Mouse (Mus musculus): ENCODE measurements around the gene Ccdc137.
"Not testable (repeated sequence)": the region's sequence is repeated elsewhere in the genome, so short reads cannot be mapped to it uniquely, and the experiment has no call there.

Ccdc137 gene

DNA sequence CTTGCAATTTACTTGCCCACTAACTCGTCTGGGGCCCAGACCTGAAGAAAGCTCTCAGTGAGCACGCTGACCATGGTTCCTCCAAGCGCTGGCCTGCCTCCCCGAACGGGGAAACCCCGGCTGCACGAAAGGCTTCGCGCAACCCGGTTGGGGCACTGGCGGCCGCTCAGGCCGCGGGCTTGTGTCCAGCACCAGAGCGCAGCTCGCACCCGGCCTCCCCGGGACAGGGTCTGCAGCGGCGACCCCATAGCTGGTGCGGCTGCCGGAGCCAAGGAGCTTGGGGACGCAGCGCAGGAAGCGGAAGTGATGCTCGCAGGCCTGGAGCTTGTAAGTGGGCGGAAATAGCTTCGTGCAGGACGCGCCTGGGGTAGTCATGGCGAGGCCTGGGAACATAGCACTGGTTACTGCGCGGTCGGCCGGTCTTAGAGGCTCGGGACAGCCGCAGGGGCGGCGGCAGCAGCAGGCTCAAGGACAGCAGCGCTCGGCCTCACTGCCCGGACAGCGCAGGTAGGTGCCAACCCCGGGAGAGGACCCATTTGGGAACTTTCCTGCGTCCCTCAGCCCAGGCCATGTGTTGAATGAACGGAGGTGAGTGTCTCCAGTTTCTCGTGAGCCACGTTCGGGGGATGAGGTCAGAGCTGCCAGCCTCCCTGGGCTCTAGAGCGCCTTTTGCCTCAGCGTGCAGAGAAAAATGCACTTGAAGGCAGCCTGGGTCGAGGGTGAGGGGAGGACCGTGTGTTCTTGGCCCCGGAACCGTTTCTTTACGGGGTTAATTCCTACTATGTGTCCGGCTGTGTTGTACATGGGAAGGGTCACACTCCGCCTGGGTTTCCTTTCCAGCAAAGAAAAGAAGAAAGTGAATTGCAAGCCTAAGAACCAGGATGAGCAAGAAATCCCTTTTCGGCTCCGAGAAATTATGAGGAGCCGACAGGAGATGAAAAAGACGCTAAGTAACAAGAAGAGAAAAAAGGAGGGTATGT, at the start of gene Ccdc137, which contains the start of gene Oxld1:
TSS of gene Ccdc137 (plus strand) at position 344 of the 980 bp plus-strand sequence.
TSS of gene Oxld1 (minus strand) at position 297 of the 980 bp plus-strand sequence.
- peak; percentile 56 for DNase-seq (ENCODE audit: low spot score)

DNA sequence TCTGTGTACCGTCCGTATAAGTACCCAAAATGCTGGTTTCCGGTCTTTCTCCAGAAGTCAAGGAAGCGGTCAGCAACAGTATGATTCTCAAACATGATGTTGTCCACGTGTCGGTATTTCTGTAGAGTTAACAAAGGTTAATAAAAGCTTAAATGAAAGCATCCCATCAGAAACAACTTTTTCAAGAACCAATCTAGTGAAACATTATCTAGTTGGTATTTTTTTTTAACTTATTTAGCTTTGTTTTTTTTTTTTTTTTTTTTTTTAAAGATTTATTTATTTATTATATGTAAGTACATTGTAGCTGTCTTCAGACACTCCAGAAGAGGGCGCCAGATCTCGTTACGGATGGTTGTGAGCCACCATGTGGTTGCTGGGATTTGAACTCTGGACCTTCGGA, 44.3 kb upstream of the Ccdc137 start:
- not testable (repeated sequence) for DNase-seq (ENCODE audit: low spot score)

DNA sequence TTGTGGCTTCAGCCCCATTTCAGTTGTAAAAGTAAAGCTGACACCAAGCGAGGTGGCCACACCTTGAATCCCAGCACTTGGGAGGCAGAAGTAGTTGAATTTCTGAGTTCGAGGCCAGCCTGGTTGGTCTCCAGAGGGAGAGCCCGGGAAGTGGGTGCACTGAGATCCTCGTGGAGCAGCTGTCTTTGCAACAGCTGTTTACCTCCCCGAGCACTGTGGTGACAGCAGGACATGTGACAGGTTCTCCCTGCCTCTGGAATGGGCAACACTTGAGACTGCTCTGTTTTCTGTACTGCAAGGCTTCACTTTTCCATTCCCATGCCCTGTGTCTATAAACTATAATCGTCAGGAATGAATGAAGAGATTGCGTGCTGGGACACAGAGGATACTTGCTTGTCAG, 40.1 kb upstream of the Ccdc137 start:
- no peak for DNase-seq (ENCODE audit: low spot score)

DNA sequence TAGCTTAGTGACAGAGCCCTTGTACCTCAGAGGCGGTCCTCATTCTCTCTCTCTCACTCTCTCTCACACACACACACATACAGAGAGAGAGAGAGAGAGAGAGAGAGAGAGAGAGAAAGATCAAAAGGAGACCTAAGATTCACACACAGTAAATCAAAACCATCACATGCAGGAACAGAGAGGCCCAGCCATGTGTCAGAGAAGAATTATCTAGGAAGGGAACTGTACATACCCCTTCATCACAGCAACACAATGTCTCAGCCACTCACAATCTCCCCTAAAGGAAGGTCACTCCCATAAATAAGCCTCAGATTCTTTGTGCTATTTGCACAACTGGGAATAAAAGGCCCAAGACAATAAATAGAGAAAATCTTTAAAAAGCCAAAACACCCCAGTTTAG, 39.3 kb upstream of the Ccdc137 start:
- no peak for DNase-seq (ENCODE audit: low spot score)

DNA sequence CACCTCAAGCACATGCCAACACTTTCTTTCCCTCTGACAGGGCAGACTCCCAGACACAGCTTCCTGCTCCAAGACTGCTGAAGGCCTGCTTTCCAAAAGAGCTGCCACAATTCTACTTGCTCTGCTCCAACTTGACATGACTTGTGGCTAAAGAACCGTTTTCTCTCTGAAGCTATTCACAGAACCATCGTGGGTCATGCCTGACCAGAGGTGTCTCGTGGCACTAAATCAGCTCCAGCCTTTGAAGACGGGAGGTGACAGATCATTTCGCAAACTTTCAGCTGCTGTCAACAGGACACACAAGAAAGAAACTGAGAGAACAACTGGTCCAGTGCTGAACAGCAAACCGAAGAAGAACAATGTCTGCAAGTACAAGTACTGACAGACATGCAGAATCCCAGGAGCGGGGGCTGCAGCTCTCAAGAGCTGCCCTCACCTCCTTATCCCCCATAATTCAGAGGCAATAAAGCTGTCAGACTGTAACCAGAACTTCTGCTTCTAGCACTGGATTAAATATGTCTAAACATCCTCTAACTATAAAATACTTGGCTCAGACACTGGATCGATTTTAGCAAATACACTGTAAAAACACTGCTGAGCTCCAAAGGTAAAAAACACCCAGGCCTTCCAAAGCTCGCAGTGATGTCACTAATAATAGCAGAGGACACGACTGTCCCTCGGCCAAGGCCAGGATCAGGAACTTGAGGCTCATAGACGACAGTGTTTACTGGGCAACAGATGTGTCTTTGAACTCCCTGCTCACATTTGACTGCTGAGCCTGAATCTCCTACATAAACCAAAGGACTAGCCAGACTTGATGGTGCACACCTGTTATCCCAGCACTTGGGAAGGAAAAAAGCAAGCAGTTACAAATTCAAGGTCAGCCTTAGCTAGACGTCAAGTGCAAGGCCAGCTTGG, 35.0 kb upstream of the Ccdc137 start:
- no peak for DNase-seq (ENCODE audit: low spot score)

DNA sequence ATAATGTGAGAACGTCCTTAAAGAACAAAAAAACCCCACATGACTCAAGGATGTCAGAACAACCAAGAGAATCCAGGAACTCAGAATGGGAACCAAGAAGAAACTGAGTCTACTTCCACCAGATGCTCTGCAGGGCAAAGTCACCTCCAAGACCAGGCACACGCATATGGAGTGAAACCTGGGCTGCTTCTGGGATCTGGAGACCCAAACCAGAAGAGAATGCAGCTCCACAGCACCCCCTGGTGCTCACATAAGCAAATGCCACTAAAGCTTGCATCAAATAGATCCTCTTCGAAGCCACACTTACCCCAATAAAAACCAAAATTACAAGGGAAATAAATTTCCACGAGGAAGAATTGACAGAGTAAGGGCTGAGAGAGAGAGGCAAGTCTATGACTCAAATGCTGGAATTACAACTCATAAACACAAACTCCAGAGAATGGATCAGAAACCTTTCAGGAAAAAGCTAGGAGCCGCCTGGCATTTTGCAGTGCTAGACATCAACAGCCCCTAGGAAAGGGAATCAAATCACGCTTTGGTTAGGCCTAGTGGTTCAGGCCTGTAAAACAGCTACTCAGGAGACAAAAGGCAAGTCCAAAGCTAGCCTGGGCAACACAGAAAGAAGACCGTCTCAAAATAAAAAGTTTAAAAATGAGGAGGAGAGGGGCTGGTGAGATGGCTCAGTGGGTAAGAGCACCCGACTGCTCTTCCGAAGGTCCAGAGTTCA, 34.2 kb upstream of the Ccdc137 start:
- DNase-seq (ENCODE audit: low spot score) = peak; percentile 14

DNA sequence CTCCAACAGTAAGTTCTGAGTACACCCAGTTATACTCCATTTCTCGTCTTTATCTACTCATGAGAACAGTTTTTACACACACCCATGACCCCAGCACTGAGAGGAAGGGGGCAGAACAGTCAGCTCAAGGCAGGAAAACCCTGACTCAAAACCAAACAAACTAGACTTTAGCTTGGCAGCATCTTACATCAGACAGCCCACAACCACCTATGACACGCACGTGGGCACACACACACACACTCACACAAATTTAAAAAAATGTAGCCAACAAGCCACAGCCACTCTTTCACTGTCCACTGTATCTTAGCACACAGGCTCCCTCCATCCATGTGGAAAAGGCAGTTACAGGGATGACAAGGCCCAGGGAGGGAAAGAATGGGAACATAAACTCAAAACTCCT, 31.2 kb upstream of the Ccdc137 start:
- no peak for DNase-seq (ENCODE audit: low spot score)

DNA sequence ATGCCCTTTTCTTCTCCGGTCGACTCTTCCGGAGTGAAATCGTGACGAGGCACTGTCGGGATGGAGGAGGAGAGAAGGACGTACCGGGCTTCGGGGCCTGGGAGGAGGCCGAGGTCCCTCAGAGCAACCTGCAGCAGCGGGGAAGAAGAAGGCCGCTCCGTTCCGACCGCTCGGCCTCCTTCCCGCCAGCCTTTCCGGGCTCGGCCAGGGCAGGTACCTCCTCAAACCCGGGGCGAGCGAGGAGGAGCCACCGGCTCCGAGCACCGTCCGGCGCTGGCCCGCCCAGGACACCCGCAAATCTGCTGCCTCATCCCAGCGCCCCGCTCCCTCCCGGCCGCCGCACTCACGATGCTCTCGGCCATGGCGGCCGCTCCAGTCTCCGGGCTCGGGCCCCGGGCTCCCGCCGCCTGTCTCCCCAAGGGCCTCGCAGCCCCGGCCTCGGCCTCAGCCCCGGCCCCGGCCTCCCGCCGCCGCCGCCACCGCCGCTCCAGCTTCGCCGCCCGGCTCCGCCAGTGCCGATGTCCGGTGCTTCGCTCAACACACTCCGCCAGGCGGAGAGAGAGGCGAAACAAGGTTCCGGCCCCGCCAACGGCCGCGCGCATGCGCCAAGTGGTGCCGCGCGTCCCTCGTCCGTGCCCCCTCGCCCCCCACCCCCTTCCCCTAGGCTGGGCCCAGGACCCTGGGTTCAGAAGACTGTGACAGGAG, 20.6 kb upstream of the Ccdc137 start, which contains the start of gene Nploc4:
TSS of gene Nploc4 (minus strand) at position 557 of the 705 bp plus-strand sequence.
- peak; percentile 62 for DNase-seq (ENCODE audit: low spot score)

DNA sequence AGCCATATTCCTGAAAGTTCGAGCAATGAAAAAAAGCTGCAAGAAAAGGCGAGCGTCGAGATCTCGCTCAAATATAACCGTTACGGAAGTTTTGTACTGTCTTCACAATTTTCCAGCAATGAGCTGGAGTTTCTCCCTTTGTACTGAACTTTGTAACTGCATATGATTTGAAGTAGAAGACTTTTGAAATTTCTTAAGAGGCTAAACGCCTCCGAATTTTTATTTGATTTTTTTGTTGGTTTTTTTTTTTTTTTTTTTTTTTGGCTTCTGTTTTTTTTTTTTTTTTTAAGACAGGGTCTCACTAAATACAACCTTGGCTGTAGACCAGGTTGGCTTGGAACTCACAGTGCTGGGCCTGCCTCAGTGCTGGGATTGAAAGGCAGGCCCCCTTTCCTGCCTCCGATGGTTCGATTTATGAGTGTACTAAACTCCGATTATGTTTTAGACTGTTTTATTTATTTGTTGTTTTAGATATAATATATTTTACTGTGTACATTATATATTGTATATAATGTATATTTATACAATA, 20.0 kb upstream of the Ccdc137 start:
- no peak for DNase-seq (ENCODE audit: low spot score)

DNA sequence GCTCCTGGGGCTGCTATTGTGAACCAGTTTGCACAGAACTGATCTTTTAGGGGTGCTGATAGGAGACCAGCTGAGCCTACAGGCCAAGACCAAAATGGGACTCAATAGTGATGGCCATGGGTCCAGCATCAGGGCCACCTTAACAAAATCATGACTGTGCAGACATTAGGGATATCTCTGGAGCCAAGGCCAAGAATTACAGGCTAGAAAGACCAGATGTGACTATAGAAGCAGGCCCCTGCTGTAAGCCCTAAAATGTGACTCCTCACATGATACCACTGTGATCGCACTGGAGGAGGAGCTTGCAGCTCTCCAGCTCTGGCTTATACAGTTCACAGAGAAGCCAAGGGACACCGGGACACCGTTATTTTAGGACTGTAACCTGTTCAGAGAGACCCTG, 15.6 kb upstream of the Ccdc137 start, which contains the start of gene Tspan10:
TSS of gene Tspan10 (plus strand) at position 301 of the 400 bp plus-strand sequence.
- DNase-seq (ENCODE audit: low spot score) = no peak

DNA sequence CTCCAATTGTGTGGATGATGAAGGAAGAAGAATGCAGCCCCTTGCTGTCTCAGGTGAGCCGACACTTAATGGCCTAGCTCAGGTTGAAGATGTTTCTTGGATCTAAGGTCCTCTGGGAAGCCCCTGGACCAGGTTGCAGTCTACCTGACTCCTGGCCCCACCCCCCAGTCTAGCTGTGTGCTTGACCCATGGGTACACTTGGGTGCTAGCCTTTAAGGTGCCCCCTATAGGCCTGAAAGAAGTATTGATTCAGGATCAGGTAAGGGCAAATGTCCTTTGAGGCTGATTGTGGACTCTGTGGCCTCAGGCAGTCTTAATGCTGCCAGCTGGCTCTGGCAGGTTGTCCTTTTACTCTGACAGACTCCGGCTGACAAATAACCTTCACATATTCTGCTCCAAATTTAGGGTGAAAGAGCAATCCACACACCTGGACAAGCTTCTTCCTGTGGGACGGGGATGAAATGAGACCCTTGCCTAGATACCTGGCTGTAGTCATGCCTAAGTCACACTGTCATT, 15.1 kb upstream of the Ccdc137 start:
- no peak for DNase-seq (ENCODE audit: low spot score)

DNA sequence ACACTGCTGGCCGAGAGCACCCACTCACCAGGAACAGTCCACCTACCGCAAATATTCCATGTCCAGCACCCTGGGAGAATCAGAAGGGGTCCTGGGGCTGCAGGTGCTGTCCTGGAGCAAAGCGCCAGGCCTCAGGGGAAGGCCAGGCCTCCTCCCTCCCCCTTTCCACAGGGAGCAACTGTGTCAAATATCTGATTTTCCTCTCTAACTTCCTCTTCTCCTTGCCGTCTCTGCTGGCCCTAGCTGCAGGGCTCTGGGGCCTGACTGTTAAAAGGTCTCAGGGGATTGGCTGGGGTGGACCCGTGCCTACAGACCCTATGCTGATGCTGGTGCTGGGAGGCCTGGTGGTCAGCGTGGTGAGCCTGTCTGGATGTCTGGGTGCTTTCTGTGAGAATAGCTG, 13.8 kb upstream of the Ccdc137 start:
- DNase-seq (ENCODE audit: low spot score) = no peak

DNA sequence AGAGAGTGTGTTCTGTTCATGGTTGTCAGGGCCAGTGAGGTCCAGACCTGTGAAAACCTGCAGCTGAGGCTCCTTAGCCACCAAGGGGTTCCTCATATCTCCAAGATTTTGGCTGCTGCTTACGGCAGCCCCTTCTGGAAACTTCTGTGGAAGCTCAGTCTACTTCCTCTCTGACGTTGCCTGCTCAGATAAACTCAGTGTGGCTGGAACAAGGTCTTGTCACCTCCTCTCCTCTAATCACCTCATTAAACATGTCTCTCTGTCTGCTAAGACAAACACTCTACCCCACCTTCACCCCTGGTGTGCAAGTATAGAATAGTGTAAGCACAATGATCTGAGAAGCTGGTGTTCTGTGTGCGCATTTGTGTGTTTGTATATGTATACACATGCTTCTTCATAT, 12.4 kb upstream of the Ccdc137 start:
- DNase-seq (ENCODE audit: low spot score) = no peak

DNA sequence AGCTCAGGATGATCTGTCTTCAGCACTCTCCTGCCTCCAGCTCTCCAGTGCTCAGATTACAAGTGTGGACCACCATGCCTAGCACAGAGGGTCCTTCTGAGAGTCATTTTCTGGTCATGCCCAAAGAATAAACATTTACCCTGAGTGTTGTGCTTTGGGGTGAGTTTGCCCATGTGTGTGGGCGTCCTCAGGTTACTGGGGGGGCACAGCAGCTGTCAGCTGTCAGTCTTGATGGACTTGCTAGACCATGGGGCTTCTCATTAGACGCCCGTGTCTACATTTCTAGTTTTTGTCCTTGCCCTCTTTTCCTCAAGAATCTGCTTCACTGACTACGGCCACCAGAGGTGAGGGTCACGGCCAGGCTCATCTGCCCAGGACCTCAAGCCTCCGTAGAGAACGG, 10.7 kb upstream of the Ccdc137 start:
- DNase-seq (ENCODE audit: low spot score) = no peak

DNA sequence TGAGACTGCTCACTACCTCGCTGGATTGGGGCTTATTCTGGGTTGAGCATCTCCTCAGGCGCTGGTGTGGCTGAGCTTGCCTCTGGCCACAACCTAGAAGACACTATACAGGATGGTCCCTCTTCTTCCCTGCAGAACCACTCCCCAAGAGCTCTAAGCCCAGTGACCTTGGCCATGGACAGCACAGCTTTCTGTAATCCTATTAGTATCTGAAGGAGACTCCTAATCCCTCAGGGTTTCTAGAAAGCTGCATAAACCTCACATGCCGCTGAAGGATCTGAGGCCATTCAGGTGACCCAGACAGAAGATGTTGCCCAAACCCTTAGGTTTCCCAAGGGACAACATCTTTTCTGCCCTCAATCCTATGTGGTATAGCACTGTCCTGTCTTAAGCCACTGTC, 5.7 kb upstream of the Ccdc137 start:
- no peak for DNase-seq (ENCODE audit: low spot score)

DNA sequence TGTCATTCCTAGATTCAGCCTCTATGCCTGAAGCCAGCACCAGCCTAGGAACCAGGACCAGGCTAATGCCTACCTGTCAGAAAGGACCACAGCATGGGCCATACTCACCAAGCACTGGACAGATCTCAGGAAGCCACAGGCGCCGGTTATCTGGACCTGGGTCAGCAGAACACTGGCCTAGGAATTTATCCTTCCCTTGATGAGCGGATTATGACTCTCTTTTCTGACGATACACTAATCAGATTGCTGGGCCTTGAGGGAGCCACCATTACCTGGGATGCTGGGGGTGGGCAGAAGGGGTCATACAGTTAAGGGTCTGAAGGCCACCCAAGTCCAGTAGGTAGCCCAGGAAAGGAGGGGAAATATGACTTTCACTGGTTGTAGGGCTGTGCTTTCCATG, 4.6 kb upstream of the Ccdc137 start, which contains the start of gene Pde6g:
TSS of gene Pde6g (minus strand) at position 195 of the 400 bp plus-strand sequence.
- DNase-seq (ENCODE audit: low spot score) = no peak

DNA sequence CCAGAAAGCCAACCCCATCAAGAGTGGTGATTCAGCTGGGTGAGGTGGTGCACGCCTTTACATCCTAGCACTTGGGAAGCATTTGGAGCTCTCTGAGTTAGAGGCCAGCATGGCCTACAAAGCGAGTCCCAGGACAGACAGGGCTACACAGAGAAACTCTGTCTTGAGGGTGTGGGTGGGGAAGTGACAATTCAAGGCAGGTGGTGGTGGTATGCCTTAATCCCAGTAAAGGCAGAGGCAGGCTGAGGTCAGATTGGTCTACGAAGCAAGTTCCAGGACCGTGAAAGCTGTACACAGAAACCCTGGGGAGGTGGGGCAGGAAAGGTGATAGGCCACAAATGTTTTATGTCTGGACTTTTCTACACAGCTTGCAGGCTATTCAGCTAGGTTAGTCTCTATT, 3.0 kb upstream of the Ccdc137 start:
- DNase-seq (ENCODE audit: low spot score) = no peak

DNA sequence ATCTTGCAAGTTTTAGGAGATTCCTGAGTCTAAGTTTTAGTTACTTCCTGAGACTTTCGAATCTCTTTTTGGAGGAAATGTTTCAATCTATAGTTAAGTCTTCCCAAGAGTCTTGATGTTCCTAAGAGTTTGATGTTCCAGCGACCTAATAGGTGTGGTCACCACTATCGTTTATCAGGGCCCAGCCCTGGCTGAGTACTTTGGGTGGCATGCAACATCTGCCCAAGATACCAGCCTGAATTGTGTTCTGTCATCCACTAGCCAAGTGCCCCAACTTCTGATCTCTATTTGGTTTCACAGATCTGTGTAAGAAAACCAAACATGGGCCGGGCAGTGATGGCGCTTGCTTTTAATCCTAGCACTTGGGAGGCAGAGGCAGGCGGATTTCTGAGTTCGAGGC, 2.5 kb upstream of the Ccdc137 start:
- DNase-seq (ENCODE audit: low spot score) = no peak

DNA sequence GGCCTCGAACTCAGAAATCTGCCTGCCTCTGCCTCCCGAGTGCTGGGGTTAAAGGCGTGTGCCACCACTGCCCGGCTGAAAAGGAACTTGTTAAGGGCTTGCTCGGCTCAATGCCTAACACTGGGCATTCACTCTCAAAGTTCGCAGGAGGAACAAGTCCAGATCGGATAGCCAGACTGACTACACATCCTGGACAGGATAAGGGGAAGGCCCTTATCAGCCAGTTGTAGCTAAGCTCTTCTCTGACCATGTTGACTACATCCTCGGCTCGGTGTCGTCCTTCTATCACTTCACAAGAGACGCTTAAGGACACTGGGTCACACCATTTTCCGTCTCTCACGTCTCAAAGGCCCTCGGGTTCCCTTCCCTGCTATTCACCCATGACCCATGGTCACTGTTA, 545 bp upstream of the Ccdc137 start:
- no peak for DNase-seq (ENCODE audit: low spot score)

DNA sequence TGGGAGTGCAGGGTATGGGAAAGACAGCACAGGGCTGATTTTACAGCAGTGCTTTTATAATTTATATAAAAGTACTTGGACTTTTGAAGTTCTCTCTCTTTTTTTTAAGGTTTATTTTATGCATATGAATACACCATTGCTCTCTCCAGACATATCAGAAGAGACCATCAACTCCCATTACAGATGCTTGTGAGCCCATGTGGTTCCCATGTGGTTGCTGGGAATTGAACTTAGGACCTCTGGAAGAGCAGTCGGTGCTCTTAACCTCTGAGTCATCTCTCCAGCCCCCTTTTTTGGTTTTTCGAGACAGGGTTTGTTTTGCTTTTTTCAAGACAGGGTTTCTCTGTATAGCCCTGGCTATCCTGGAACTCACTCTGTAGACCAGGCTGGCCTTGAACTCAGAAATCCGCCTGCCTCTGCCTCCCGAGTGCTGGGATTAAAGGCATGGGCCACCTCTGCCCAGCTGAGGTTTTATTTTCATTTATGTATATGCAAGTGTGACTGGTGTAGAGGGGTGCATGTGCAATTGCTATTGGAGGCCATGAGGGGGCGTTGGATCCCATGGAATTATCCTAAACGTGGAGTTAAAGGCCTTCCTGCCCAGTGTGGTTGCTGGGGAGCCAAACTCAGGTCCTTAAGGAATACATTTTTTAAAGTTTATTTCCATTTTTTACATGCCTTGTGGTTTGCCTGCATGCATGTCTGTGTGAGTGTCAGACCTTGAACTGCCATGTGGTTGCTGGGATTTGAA, 1.1 kb downstream of the Ccdc137 start:
- DNase-seq (ENCODE audit: low spot score) = no peak

All from left cerebral cortex, adult 11 months (tissue).